Comparison of ENCODE assay signal across 27 mouse cellular contexts in the genomic region with DNA sequence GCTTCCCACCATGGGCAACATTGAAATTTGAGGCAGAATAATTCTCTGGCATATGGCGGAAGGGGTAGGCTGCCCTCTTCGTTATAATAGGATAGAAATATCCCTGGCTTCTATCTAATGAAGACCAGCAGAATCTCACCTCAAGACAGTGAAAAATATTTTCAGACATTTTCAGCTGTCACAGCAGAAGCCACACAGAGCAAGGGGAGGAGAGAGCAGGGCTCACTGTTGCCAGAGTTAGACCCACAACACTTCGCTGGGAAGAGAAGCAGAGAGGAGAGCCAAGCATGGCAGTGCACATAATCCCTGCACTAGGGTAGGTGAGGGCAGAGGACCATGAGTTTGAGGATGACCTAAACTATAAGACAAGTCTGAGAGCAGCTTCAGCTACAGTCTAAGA. TPM values are rescaled to one million over a fixed set of nuclear protein-coding genes. Genes with fewer than 3 reads are reported as not detected.
DNase-seq lines count a peak whose midpoint lies in the region; ATAC-seq and TF ChIP-seq lines count a peak whose summit lies in the region.
"Had no signal": no experiment of that assay in that cellular context is flagged by ENCODE, and none has a peak within 500 bp of the region (broad histone marks: within the 10 kb centered on the region; RNA-seq: fewer than 3 reads in every experiment).

No protein-coding gene starts in this region.

- peak overlapping the region; percentile 15; the same call in 1 of the 2 replicates for H3K4me3 ChIP-seq in embryonic facial prominence, embryonic 12.5 days
- no peak overlapping the region; the same call in 1 of the 2 replicates for H3K4me3 ChIP-seq in embryonic facial prominence, embryonic 10.5 days
- no peak overlapping the region for H3K4me3 ChIP-seq in hindbrain, embryonic 13.5 days
- no peak overlapping the region for H3K4me3 ChIP-seq in hindbrain, embryonic 16.5 days (ENCODE audit: low read length)
- H3K4me3 ChIP-seq in lung, embryonic 14.5 days (ENCODE audit: low read depth, low read length): peak overlapping the region; percentile 10; the same call in 1 of the 2 replicates
- H3K4me3 ChIP-seq in limb, embryonic 14.5 days (replicated peaks; ENCODE audit: low read length): peak overlapping the region; percentile 75; the same call in 1 of the 2 replicates
- H3K4me3 ChIP-seq: layer of hippocampus, adult 2 months; limb, embryonic 15.5 days; midbrain, embryonic 12.5 days; neural tube, embryonic 12.5 days had no signal

- peak overlapping the region; percentile 37 for H3K4me2 ChIP-seq in embryonic facial prominence, embryonic 12.5 days (replicated peaks)
- 0 out of 2 replicates have a peak overlapping the region, but pooled peaks have one; percentile 15 for H3K4me2 ChIP-seq in hindbrain, embryonic 13.5 days
- H3K4me2 ChIP-seq in hindbrain, embryonic 16.5 days (ENCODE audit: low read length): no peak overlapping the region
- H3K4me2 ChIP-seq in lung, embryonic 14.5 days: peak overlapping the region; percentile 62
- peak overlapping the region; percentile 29; the same call in 1 of the 2 replicates for H3K4me2 ChIP-seq in limb, embryonic 14.5 days (replicated peaks; ENCODE audit: low read depth, low read length, severe bottlenecking)
- H3K4me2 ChIP-seq: midbrain, embryonic 12.5 days; neural tube, embryonic 12.5 days had no signal

- no peak for ATAC-seq in embryonic facial prominence, embryonic 12.5 days (ENCODE audit: insufficient number of reproducible peaks, insufficient read depth, low FRiP score, low TSS enrichment)
- ATAC-seq in hindbrain, embryonic 13.5 days (ENCODE audit: low FRiP score): no peak
- no peak for ATAC-seq in hindbrain, embryonic 16.5 days
- ATAC-seq in lung, embryonic 14.5 days (ENCODE audit: insufficient read depth): no peak
- no peak for ATAC-seq in limb, embryonic 14.5 days (ENCODE audit: low FRiP score, low read depth)
- ATAC-seq: activated CD4-positive, CD25-positive, alpha-beta regulatory T cell, adult 4 months; forebrain, embryonic 16.5 days; intestine, embryonic 16.5 days; lung, postnatal 0 days had no signal

- DNase-seq in embryonic facial prominence, embryonic 10.5 days (ENCODE audit: low spot score): no peak
- DNase-seq in lung, embryonic 14.5 days: no peak
- DNase-seq in lung, postnatal 4 days: no peak
- no peak for DNase-seq in limb, embryonic 14.5 days (ENCODE audit: low spot score)
- DNase-seq in layer of hippocampus, adult 9-11 months: no peak
- DNase-seq: adrenal gland, adult 8-10 months; cerebellum, adult 18-20 months; cerebellum, postnatal 14 days; gastrocnemius, postnatal 25 days; heart, postnatal 36 days; kidney, adult 9 months; kidney, postnatal 14 days; layer of hippocampus, postnatal 36 days; right cerebral cortex, postnatal 14 days; thymus, postnatal 25 days had no signal

- H3K9me3 ChIP-seq in embryonic facial prominence, embryonic 12.5 days: no peaks in the 10 kb centered on the region
- no peaks in the 10 kb centered on the region for H3K9me3 ChIP-seq in embryonic facial prominence, embryonic 10.5 days
- no peaks in the 10 kb centered on the region for H3K9me3 ChIP-seq in hindbrain, embryonic 13.5 days
- H3K9me3 ChIP-seq in hindbrain, embryonic 16.5 days (ENCODE audit: control insufficient read depth, low read length): no peaks in the 10 kb centered on the region
- H3K9me3 ChIP-seq in lung, embryonic 14.5 days (ENCODE audit: low read depth, low read length): no peaks in the 10 kb centered on the region
- no peaks in the 10 kb centered on the region for H3K9me3 ChIP-seq in limb, embryonic 14.5 days (ENCODE audit: control insufficient read depth, low read length)
- H3K9me3 ChIP-seq: limb, embryonic 15.5 days; midbrain, embryonic 12.5 days; neural tube, embryonic 12.5 days had no signal

- peaks cover 27% of the 10 kb centered on the region; the same call in 1 of the 2 replicates for H3K4me1 ChIP-seq in embryonic facial prominence, embryonic 12.5 days
- peaks cover 24% of the 10 kb centered on the region for H3K4me1 ChIP-seq in embryonic facial prominence, embryonic 10.5 days
- peaks cover 26% of the 10 kb centered on the region for H3K4me1 ChIP-seq in hindbrain, embryonic 13.5 days (replicated peaks)
- peaks cover 10% of the 10 kb centered on the region for H3K4me1 ChIP-seq in hindbrain, embryonic 16.5 days (ENCODE audit: control insufficient read depth, insufficient read depth, low read depth, low read length)
- peaks cover 12% of the 10 kb centered on the region; the same call in 1 of the 2 replicates for H3K4me1 ChIP-seq in lung, embryonic 14.5 days (ENCODE audit: insufficient read depth)
- peaks cover 30% of the 10 kb centered on the region for H3K4me1 ChIP-seq in limb, embryonic 14.5 days (ENCODE audit: control insufficient read depth, insufficient read depth, low read length)

- no peak for TF ChIP-seq CTCF in lung, embryonic 14.5 days (IDR thresholded peaks at IDR 0.05; ENCODE audit: low read depth)

- no peaks in the 10 kb centered on the region; the same call in 1 of the 2 replicates for H3K36me3 ChIP-seq in embryonic facial prominence, embryonic 12.5 days
- peaks cover 18% of the 10 kb centered on the region; the same call in 1 of the 2 replicates for H3K36me3 ChIP-seq in embryonic facial prominence, embryonic 10.5 days (replicated peaks)
- H3K36me3 ChIP-seq in hindbrain, embryonic 13.5 days: no peaks in the 10 kb centered on the region
- no peaks in the 10 kb centered on the region for H3K36me3 ChIP-seq in hindbrain, embryonic 16.5 days (ENCODE audit: control insufficient read depth, insufficient read depth, low read length)
- H3K36me3 ChIP-seq in lung, embryonic 14.5 days (ENCODE audit: insufficient read depth): peaks cover 10% of the 10 kb centered on the region; the same call in 1 of the 2 replicates
- peaks cover 13% of the 10 kb centered on the region; the same call in 1 of the 2 replicates for H3K36me3 ChIP-seq in limb, embryonic 14.5 days (ENCODE audit: control insufficient read depth, insufficient read depth, low read length)
- H3K36me3 ChIP-seq: midbrain, embryonic 12.5 days; neural tube, embryonic 12.5 days had no signal

- no peak overlapping the region for H3K27ac ChIP-seq in embryonic facial prominence, embryonic 12.5 days
- H3K27ac ChIP-seq in embryonic facial prominence, embryonic 10.5 days (replicated peaks): no peak overlapping the region
- no peak overlapping the region for H3K27ac ChIP-seq in hindbrain, embryonic 13.5 days
- H3K27ac ChIP-seq in hindbrain, embryonic 16.5 days (ENCODE audit: low read depth, low read length): no peak overlapping the region
- no peak overlapping the region for H3K27ac ChIP-seq in lung, embryonic 14.5 days (ENCODE audit: low read depth)
- H3K27ac ChIP-seq in limb, embryonic 14.5 days (replicated peaks; ENCODE audit: low read depth, low read length): no peak overlapping the region
- H3K27ac ChIP-seq: layer of hippocampus, adult 2 months; limb, embryonic 15.5 days; liver, embryonic 14.5 days; midbrain, embryonic 12.5 days; neural tube, embryonic 12.5 days had no signal

- H3K27me3 ChIP-seq in embryonic facial prominence, embryonic 12.5 days: no peaks in the 10 kb centered on the region
- H3K27me3 ChIP-seq in embryonic facial prominence, embryonic 10.5 days (replicated peaks; ENCODE audit: low read depth, poor library complexity, severe bottlenecking): peaks cover 6% of the 10 kb centered on the region
- peaks cover 6% of the 10 kb centered on the region; the same call in 1 of the 2 replicates for H3K27me3 ChIP-seq in hindbrain, embryonic 13.5 days
- H3K27me3 ChIP-seq in hindbrain, embryonic 16.5 days (replicated peaks; ENCODE audit: control insufficient read depth, insufficient read depth, low read length): no peaks in the 10 kb centered on the region
- no peaks in the 10 kb centered on the region for H3K27me3 ChIP-seq in lung, embryonic 14.5 days (ENCODE audit: insufficient read depth, low read length)
- H3K27me3 ChIP-seq in limb, embryonic 14.5 days (ENCODE audit: control insufficient read depth, insufficient read depth, low read length): no peaks in the 10 kb centered on the region
- H3K27me3 ChIP-seq: limb, embryonic 15.5 days; neural tube, embryonic 12.5 days had no signal

- H3K9ac ChIP-seq in embryonic facial prominence, embryonic 12.5 days: no peak overlapping the region
- H3K9ac ChIP-seq in hindbrain, embryonic 13.5 days: no peak overlapping the region
- H3K9ac ChIP-seq in hindbrain, embryonic 16.5 days (ENCODE audit: low read depth, low read length): no peak overlapping the region
- no peak overlapping the region for H3K9ac ChIP-seq in lung, embryonic 14.5 days
- H3K9ac ChIP-seq in limb, embryonic 14.5 days (ENCODE audit: low read depth, low read length, severe bottlenecking): no peak overlapping the region
- H3K9ac ChIP-seq: limb, embryonic 15.5 days; liver, embryonic 14.5 days; midbrain, embryonic 12.5 days; neural tube, embryonic 12.5 days had no signal

- WGBS in embryonic facial prominence, embryonic 12.5 days: 65% methylated on average over 3 of the region's 3 CpGs
- 87% methylated on average over 3 of the region's 3 CpGs for WGBS in embryonic facial prominence, embryonic 10.5 days
- WGBS in hindbrain, embryonic 13.5 days: 93% methylated on average over 3 of the region's 3 CpGs
- 71% methylated on average over 3 of the region's 3 CpGs for WGBS in hindbrain, embryonic 16.5 days
- WGBS in lung, embryonic 14.5 days: 77% methylated on average over 3 of the region's 3 CpGs
- 85% methylated on average over 3 of the region's 3 CpGs for WGBS in limb, embryonic 14.5 days

- no peak for TF ChIP-seq POLR2A in limb, embryonic 14.5 days (IDR thresholded peaks at IDR 0.05; ENCODE audit: borderline replicate concordance, extremely low read depth, insufficient read depth, insufficient read length)

RNA-seq across cellular contexts. Expression of gene Tgfb2, which starts 5.3 kb away (rescaled TPM):
- 73.6 and 78.6 TPM in 2 replicates for polyA plus RNA-seq in embryonic facial prominence, embryonic 12.5 days (2016; fragmentation: Nextera tagmentation; extraction: Ambion mirVana)
- 16.6 and 25.6 TPM in 2 replicates for polyA plus RNA-seq in embryonic facial prominence, embryonic 10.5 days (2016; fragmentation: Nextera tagmentation; extraction: Ambion mirVana)
- polyA plus RNA-seq in hindbrain, embryonic 13.5 days (2015; fragmentation: Nextera tagmentation; extraction: Ambion mirVana): 20.6 and 23.1 TPM in 2 replicates
- polyA plus RNA-seq in hindbrain, embryonic 16.5 days (2015; fragmentation: Nextera tagmentation; extraction: Ambion mirVana): 35.7 and 36.2 TPM in 2 replicates
- 83.9 and 86.5 TPM in 2 replicates for polyA plus RNA-seq in lung, embryonic 14.5 days (2014; fragmentation: Nextera tagmentation; extraction: Ambion mirVana)
- polyA plus RNA-seq in limb, embryonic 14.5 days (2012; rRNA removed): 25.3 and 26.1 TPM in 2 replicates
- polyA plus RNA-seq in limb, embryonic 14.5 days (2014; fragmentation: Nextera tagmentation; extraction: Ambion mirVana): 73.5 and 89.7 TPM in 2 replicates

RNA-seq across cellular contexts. Expression of gene Rrp15, which starts 48.7 kb away (rescaled TPM):
- 66.4 and 72.4 TPM in 2 replicates for polyA plus RNA-seq in embryonic facial prominence, embryonic 12.5 days (2016; fragmentation: Nextera tagmentation; extraction: Ambion mirVana)
- polyA plus RNA-seq in embryonic facial prominence, embryonic 10.5 days (2016; fragmentation: Nextera tagmentation; extraction: Ambion mirVana): 94.0 and 95.4 TPM in 2 replicates
- polyA plus RNA-seq in hindbrain, embryonic 13.5 days (2015; fragmentation: Nextera tagmentation; extraction: Ambion mirVana): 31.8 and 34.9 TPM in 2 replicates
- 26.9 and 29.4 TPM in 2 replicates for polyA plus RNA-seq in hindbrain, embryonic 16.5 days (2015; fragmentation: Nextera tagmentation; extraction: Ambion mirVana)
- 79.0 and 79.7 TPM in 2 replicates for polyA plus RNA-seq in lung, embryonic 14.5 days (2014; fragmentation: Nextera tagmentation; extraction: Ambion mirVana)
- polyA plus RNA-seq in limb, embryonic 14.5 days (2012; rRNA removed): 18.6 and 40.0 TPM in 2 replicates
- polyA plus RNA-seq in limb, embryonic 14.5 days (2014; fragmentation: Nextera tagmentation; extraction: Ambion mirVana): 62.6 and 64.8 TPM in 2 replicates

Comparison
In these comparisons a context has a peak if more than half of its experiments do, and no peak if none do; other contexts are left out.
1. H3K4me3 ChIP-seq: peak in embryonic facial prominence, embryonic 12.5 days (single experiment), lung, embryonic 14.5 days (single experiment) and limb, embryonic 14.5 days (single experiment); none in embryonic facial prominence, embryonic 10.5 days (single experiment), hindbrain, embryonic 13.5 days (single experiment) and hindbrain, embryonic 16.5 days (single experiment).